Mouse (Mus musculus): ENCODE results near the gene Krt83. TPM values are rescaled to one million over a fixed set of nuclear protein-coding genes. Genes with fewer than 3 reads are reported as not detected.

Gene Krt83
- polyA plus RNA-seq, 1 experiment, result not detected

DNA sequence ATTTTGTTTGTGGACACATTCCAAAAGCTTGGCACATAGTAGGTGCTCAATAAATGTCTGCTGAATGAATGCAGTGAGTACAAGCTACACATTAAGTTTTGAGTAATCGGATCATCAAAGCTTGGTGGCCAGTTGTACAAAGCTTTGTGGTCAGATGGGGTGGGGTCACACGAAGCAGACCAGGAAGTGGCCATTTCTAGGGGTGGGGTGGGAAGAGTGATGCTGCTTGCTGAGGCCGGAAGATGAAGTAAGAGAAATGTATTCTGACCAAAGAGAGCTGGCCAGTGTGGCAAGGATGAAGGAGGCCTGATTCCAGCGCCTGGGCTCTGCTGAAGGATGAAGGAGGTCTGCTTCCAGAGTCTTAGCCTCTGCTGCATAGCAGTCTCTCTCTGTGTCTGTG is 22.2 kb downstream of the Krt83 start:
- no peak for TF ChIP-seq POLR2A (IDR thresholded peaks at IDR 0.05; ENCODE audit: borderline replicate concordance, insufficient read depth, low read length)
- no peak for TF ChIP-seq CTCF (IDR thresholded peaks at IDR 0.05; ENCODE audit: borderline replicate concordance, insufficient read depth, low read depth, low read length)

DNA sequence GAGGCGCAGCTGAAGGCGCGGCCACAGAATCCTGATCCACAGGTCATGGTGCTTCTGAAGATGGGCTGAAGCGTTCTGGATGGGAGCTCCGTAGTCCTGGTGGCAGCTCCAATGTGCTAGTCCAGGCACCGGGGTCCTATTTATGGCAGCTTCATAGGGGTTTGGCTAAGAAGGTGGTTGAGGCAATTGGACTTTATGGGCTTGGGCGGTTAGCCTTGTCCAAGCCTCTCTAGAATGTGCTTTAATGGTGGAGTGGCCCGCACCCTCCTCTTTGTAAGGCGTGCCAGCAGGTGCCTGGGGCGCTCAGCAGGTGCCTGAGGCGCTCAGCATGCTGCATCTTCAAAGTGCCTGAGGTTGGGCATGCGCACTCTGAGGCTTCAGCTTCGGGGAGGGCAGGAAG is 27.7 kb downstream of the Krt83 start, which contains the start of gene Krt81:
TSS of gene Krt81 (minus strand) at position 101 of the 400 bp plus-strand sequence.
- no peak within 1 kb of the TSS for H3K27ac ChIP-seq (ENCODE audit: insufficient read depth, low read length)
- TF ChIP-seq CTCF (IDR thresholded peaks at IDR 0.05; ENCODE audit: borderline replicate concordance, insufficient read depth, low read depth, low read length) (no peak), POLR2A (IDR thresholded peaks at IDR 0.05; ENCODE audit: borderline replicate concordance, insufficient read depth, low read length) (no peak)
- no peaks in the 10 kb centered on the region for H3K27me3 ChIP-seq (ENCODE audit: control insufficient read depth, insufficient read depth, low read length)
- H3K4me3 ChIP-seq (replicated peaks; ENCODE audit: insufficient read depth, low read depth, low read length), result no peak within 1 kb of the TSS
- H3K4me1 ChIP-seq (ENCODE audit: control insufficient read depth, insufficient read depth, low read length), result no peaks in the 10 kb centered on the region
- no peak for DNase-seq
- 85% methylated on average over 13 of the region's 13 CpGs for WGBS

More for the DNA sequence above, 22.2 kb downstream of the Krt83 start:
- WGBS, result 94% methylated on average over 4 of the region's 4 CpGs
- Histone ChIP-seq H3K4me1 (ENCODE audit: control insufficient read depth, insufficient read depth, low read length) (no peaks in the 10 kb centered on the region), H3K27me3 (ENCODE audit: control insufficient read depth, insufficient read depth, low read length) (no peaks in the 10 kb centered on the region), H3K4me3 (replicated peaks; ENCODE audit: insufficient read depth, low read depth, low read length) (no peak overlapping the region), H3K27ac (ENCODE audit: insufficient read depth, low read length) (no peak overlapping the region)
- no peak for DNase-seq

DNA sequence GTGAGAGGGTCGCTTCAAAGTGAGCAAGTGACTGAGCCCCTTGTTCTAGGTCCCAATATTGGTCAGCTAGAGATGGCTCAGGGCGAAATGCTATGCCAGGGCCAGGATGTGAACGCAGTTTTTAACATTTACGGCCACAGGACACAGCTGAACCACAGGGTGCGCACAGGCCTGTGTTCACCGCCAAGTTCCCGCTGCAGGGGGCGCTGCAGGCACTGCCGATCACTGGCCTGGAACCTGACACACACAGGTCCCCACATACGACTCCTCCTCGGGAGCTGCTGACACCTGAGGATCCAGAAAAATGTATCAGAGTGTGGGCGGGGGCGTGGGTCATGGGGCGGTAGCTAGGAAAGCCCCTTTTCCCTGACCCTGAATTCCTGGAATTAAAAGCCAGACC is 32.0 kb downstream of the Krt83 start:
- no peak for DNase-seq
- Histone ChIP-seq H3K4me1 (ENCODE audit: control insufficient read depth, insufficient read depth, low read length) (0 out of 2 replicates have a peak, but pooled peaks cover 4% of the 10 kb centered on the region), H3K27me3 (ENCODE audit: control insufficient read depth, insufficient read depth, low read length) (no peaks in the 10 kb centered on the region), H3K27ac (ENCODE audit: insufficient read depth, low read length) (no peak overlapping the region), H3K4me3 (replicated peaks; ENCODE audit: insufficient read depth, low read depth, low read length) (no peak overlapping the region)
- TF ChIP-seq POLR2A (IDR thresholded peaks at IDR 0.05; ENCODE audit: borderline replicate concordance, insufficient read depth, low read length) (no peak), CTCF (IDR thresholded peaks at IDR 0.05; ENCODE audit: borderline replicate concordance, insufficient read depth, low read depth, low read length) (no peak)
- WGBS, result 74% methylated on average over 14 of the region's 14 CpGs

DNA sequence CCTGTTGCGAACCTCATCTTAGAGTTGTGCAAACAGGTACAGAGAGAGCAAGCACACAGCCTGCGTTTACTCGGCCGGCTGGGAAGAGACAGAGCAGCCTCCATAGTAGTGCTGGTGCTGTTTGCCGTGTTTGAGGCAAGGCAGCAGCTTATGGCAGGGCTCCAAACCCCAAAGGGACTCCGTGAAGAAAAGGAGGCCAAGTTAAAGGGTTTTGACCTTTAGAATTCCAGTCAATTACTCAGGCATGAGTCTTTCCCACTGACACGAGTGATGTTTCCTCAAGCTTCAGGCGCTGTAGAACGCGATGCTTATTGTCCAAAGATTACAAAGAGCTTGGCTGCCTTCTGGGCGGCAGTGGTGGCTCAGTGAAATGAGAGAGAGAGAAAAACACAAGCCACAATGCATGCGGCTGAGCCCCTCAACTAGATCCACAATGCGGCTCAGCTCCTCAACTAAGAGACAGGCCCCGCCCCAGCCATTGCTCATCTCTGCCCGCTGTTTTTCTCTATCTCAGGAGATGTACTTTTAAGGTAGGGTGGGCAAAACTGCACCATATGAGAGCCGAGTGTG is 32.9 kb downstream of the Krt83 start:
- no peak overlapping the region for H3K27ac ChIP-seq (ENCODE audit: insufficient read depth, low read length)
- 32% methylated on average over 16 of the region's 16 CpGs for WGBS
- H3K27me3 ChIP-seq (ENCODE audit: control insufficient read depth, insufficient read depth, low read length), result no peaks in the 10 kb centered on the region
- H3K4me3 ChIP-seq (replicated peaks; ENCODE audit: insufficient read depth, low read depth, low read length), result no peak overlapping the region
- no peak for TF ChIP-seq POLR2A (IDR thresholded peaks at IDR 0.05; ENCODE audit: borderline replicate concordance, insufficient read depth, low read length)
- TF ChIP-seq CTCF (IDR thresholded peaks at IDR 0.05; ENCODE audit: borderline replicate concordance, insufficient read depth, low read depth, low read length), result no peak
- H3K4me1 ChIP-seq (ENCODE audit: control insufficient read depth, insufficient read depth, low read length), result 0 out of 2 replicates have a peak, but pooled peaks cover 4% of the 10 kb centered on the region
- peak in 1 of 2 experiments; percentile 17 for DNase-seq

- H3K27me3 ChIP-seq (ENCODE audit: control insufficient read depth, insufficient read depth, low read length), result no peaks in the 10 kb centered on the region
- 0 out of 2 replicates have a peak, but pooled peaks cover 4% of the 10 kb centered on the region for H3K4me1 ChIP-seq (ENCODE audit: control insufficient read depth, insufficient read depth, low read length)
- no peak overlapping the region for H3K4me3 ChIP-seq (replicated peaks; ENCODE audit: insufficient read depth, low read depth, low read length)
- no peak for TF ChIP-seq POLR2A (IDR thresholded peaks at IDR 0.05; ENCODE audit: borderline replicate concordance, insufficient read depth, low read length)
- TF ChIP-seq CTCF (IDR thresholded peaks at IDR 0.05; ENCODE audit: borderline replicate concordance, insufficient read depth, low read depth, low read length), result no peak
- no peak for DNase-seq
- no peak overlapping the region for H3K27ac ChIP-seq (ENCODE audit: insufficient read depth, low read length)
- WGBS, result 94% methylated on average over 6 of the region's 6 CpGs
Observed at GRCm38 (mm10) chr15:101455891-101456290, 35.4 kb downstream of the Krt83 start.

GRCm38 (mm10) chr15:101455292-101455691 is 36.0 kb downstream of the Krt83 start:
- no peak for TF ChIP-seq CTCF (IDR thresholded peaks at IDR 0.05; ENCODE audit: borderline replicate concordance, insufficient read depth, low read depth, low read length)
- Histone ChIP-seq H3K4me1 (ENCODE audit: control insufficient read depth, insufficient read depth, low read length) (0 out of 2 replicates have a peak, but pooled peaks cover 4% of the 10 kb centered on the region), H3K4me3 (replicated peaks; ENCODE audit: insufficient read depth, low read depth, low read length) (no peak overlapping the region), H3K27me3 (ENCODE audit: control insufficient read depth, insufficient read depth, low read length) (no peaks in the 10 kb centered on the region), H3K27ac (ENCODE audit: insufficient read depth, low read length) (no peak overlapping the region)
- DNase-seq, result no peak
- 78% methylated on average over 2 of the region's 2 CpGs for WGBS

DNA sequence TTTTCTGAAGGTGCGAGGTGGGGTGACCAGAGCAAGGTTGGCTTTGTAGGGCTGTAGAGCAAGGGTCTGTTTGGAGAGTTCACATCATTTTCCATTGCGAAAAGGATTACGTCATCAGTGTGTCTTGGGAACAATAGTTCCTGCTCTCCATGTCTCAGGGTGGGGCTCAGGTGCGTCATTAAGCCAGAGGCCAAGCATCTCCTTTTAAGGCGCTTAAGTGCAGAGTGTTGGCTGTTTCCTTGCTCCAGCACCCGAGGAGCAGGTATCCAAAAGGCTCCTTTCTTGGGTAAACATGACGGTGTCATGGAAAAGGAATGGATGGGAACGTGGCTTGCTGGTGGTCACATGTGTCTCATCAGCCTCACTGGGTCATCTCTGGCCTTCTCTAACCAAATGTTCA is 36.5 kb downstream of the Krt83 start:
- Histone ChIP-seq H3K4me3 (replicated peaks; ENCODE audit: insufficient read depth, low read depth, low read length) (no peak overlapping the region), H3K27ac (ENCODE audit: insufficient read depth, low read length) (no peak overlapping the region), H3K4me1 (ENCODE audit: control insufficient read depth, insufficient read depth, low read length) (0 out of 2 replicates have a peak, but pooled peaks cover 4% of the 10 kb centered on the region), H3K27me3 (ENCODE audit: control insufficient read depth, insufficient read depth, low read length) (no peaks in the 10 kb centered on the region)
- WGBS, result 92% methylated on average over 8 of the region's 8 CpGs
- DNase-seq, result no peak
- TF ChIP-seq CTCF (IDR thresholded peaks at IDR 0.05; ENCODE audit: borderline replicate concordance, insufficient read depth, low read depth, low read length), result no peak
- no peak for TF ChIP-seq POLR2A (IDR thresholded peaks at IDR 0.05; ENCODE audit: borderline replicate concordance, insufficient read depth, low read length)

DNA sequence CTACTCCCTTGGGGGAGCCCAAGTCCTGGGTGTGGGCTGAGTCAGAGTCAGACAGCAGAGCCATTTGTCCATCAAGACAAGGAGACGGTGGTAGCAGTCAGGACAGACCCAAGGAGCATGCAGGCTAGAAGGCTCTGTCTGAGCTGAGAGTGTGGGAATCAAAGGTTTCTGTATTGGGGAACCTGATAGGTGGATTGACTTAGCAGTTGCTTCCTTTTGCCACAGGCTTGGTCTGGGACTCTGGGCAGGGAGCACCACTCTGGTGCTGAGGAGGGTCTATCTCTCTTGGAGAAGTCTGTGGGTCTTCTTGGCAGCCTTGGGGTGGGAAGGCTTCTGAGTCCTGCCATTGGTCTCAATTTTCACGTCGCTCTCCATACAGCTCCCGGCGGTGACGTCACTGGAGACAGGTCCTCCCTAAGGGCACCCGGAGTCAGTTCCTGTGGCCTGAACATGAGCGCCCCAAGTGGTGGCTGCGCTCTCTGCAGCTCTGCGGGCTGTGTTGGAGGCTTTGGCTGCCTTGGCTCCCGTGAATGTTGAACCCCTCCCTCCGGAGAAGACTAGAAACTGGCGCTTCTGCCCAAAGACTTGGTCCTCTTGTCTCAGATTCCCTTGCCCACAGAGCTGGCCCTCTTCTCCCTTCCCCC is 38.1 kb downstream of the Krt83 start:
- Histone ChIP-seq H3K27me3 (ENCODE audit: control insufficient read depth, insufficient read depth, low read length) (no peaks in the 10 kb centered on the region), H3K4me1 (ENCODE audit: control insufficient read depth, insufficient read depth, low read length) (0 out of 2 replicates have a peak, but pooled peaks cover under 1% of the 10 kb centered on the region), H3K4me3 (replicated peaks; ENCODE audit: insufficient read depth, low read depth, low read length) (no peak overlapping the region), H3K27ac (ENCODE audit: insufficient read depth, low read length) (no peak overlapping the region)
- 9% methylated on average over 13 of the region's 13 CpGs for WGBS
- TF ChIP-seq POLR2A (IDR thresholded peaks at IDR 0.05; ENCODE audit: borderline replicate concordance, insufficient read depth, low read length), result no peak
- peak; percentile 75 for TF ChIP-seq CTCF (IDR thresholded peaks at IDR 0.05; ENCODE audit: borderline replicate concordance, insufficient read depth, low read depth, low read length)
- peak; percentile 79 to 82 for DNase-seq

All from cerebellum, adult 2 months (tissue).